Mouse (Mus musculus) forebrain, embryonic 16.5 days (tissue): Measurements from ENCODE around the gene Aldh1a1. TPM values are rescaled to one million over a fixed set of nuclear protein-coding genes. Genes with fewer than 3 reads are reported as not detected.

Experiments
- ATAC-seq: fragments of 200-750 bp; cut with Nextera tagmentation; 2 replicates; pipeline ENCODE4 v1.8.0; 2017; ENCODE audit warnings: mild to moderate bottlenecking, moderate library complexity
- H3K27ac ChIP-seq: fragments of 300-500 bp; sonication (generic); 2 replicates; pipeline ENCODE4 v1.5.1; 2014; ENCODE audit warnings: low read length, control low read depth
- H3K27me3 ChIP-seq: fragments of 300-500 bp; sonication (generic); replicated peaks from 2 replicates; pipeline ENCODE4 v1.6.1; 2014; ENCODE audit warnings: low read length; ENCODE audit not compliant: control insufficient read depth, insufficient read depth
- H3K36me3 ChIP-seq: fragments of 300-500 bp; sonication (generic); 2 replicates; pipeline ENCODE4 v1.6.1; 2014; ENCODE audit not compliant: control insufficient read depth, insufficient read depth
- H3K4me1 ChIP-seq: fragments of 300-500 bp; sonication (generic); replicated peaks from 2 replicates; pipeline ENCODE4 v1.6.1; 2014; ENCODE audit warnings: low read length; ENCODE audit not compliant: control insufficient read depth, insufficient read depth
- H3K4me2 ChIP-seq: fragments of 300-500 bp; sonication (generic); 2 replicates; pipeline ENCODE4 v1.6.1; 2014; ENCODE audit warnings: mild to moderate bottlenecking, low read length, control low read depth
- H3K4me3 ChIP-seq: fragments of 300-500 bp; sonication (generic); replicated peaks from 2 replicates; pipeline ENCODE4 v1.5.1; 2014; ENCODE audit warnings: mild to moderate bottlenecking, low read length, control low read depth
- H3K9ac ChIP-seq: fragments of 300-500 bp; sonication (generic); replicated peaks from 2 replicates; pipeline ENCODE4 v1.6.1; 2014; ENCODE audit warnings: low read depth, low read length, control low read depth
- H3K9me3 ChIP-seq: fragments of 300-500 bp; sonication (generic); 2 replicates; pipeline ENCODE4 v1.6.1; 2016; ENCODE audit warnings: low read length; ENCODE audit not compliant: control insufficient read depth
- WGBS: fragments of 180-500 bp; shearing (Covaris S2); extraction: QIAGEN DNeasy Blood & Tissue Kit; methylation state at CpG from one replicate; pipeline ENCODE4 v1.1.7; 2014; 5-methylcytosine and 5-hydroxymethylcytosine counted together
- polyA plus RNA-seq: library from polyadenylated mRNA; unstranded; fragments of >200 nt; fragmentation: Nextera tagmentation; extraction: Ambion mirVana; gene quantifications from 2 replicates; pipeline ENCODE4 v1.2.1, GENCODE M21; 2015

The Aldh1a1 gene
- polyA plus RNA-seq, result 0.42 and 4.0 TPM in 2 replicates

- no peak within 1 kb of the TSS for H3K9ac ChIP-seq
- no peaks in the 10 kb centered on the region for H3K9me3 ChIP-seq
- H3K27me3 ChIP-seq, result no peaks in the 10 kb centered on the region
- no peak within 1 kb of the TSS for H3K4me2 ChIP-seq
- H3K36me3 ChIP-seq, result no peaks in the 10 kb centered on the region
- 72% methylated on average over 2 of the region's 2 CpGs for WGBS
- no peak for ATAC-seq
- no peaks in the 10 kb centered on the region for H3K4me1 ChIP-seq
- H3K27ac ChIP-seq, result no peak within 1 kb of the TSS
- H3K4me3 ChIP-seq, result no peak within 1 kb of the TSS
Measured at GRCm38 (mm10) chr19:20492491-20492890, at the start of gene Aldh1a1. Gene Aldh1a1, plus strand, starts transcription at chr19:20492715.

GRCm38 (mm10) chr19:20447807-20448206 lies 44.7 kb upstream of the Aldh1a1 start:
- H3K36me3 ChIP-seq, result no peaks in the 10 kb centered on the region
- H3K4me2 ChIP-seq, result no peak overlapping the region
- H3K9ac ChIP-seq, result no peak overlapping the region
- H3K27me3 ChIP-seq, result no peaks in the 10 kb centered on the region
- 87% methylated on average over 2 of the region's 2 CpGs for WGBS
- H3K27ac ChIP-seq, result no peak overlapping the region
- no peaks in the 10 kb centered on the region for H3K4me1 ChIP-seq
- H3K4me3 ChIP-seq, result no peak overlapping the region
- no peaks in the 10 kb centered on the region for H3K9me3 ChIP-seq
- no peak for ATAC-seq

- Histone ChIP-seq H3K27me3 (no peaks in the 10 kb centered on the region), H3K27ac (no peak overlapping the region), H3K9ac (no peak overlapping the region), H3K4me1 (no peaks in the 10 kb centered on the region), H3K36me3 (no peaks in the 10 kb centered on the region), H3K4me3 (no peak overlapping the region), H3K4me2 (no peak overlapping the region), H3K9me3 (no peaks in the 10 kb centered on the region)
- peak; percentile 80 for ATAC-seq
Measured at GRCm38 (mm10) chr19:20449546-20449945, 43.0 kb upstream of the Aldh1a1 start.

- H3K36me3 ChIP-seq, result no peaks in the 10 kb centered on the region
- WGBS, result 80% methylated on average over 7 of the region's 7 CpGs
- no peaks in the 10 kb centered on the region for H3K27me3 ChIP-seq
- H3K4me3 ChIP-seq, result no peak overlapping the region
- ATAC-seq, result no peak
- H3K4me1 ChIP-seq, result no peaks in the 10 kb centered on the region
- H3K4me2 ChIP-seq, result no peak overlapping the region
- H3K9me3 ChIP-seq, result no peaks in the 10 kb centered on the region
- no peak overlapping the region for H3K27ac ChIP-seq
- H3K9ac ChIP-seq, result no peak overlapping the region
Measured at GRCm38 (mm10) chr19:20451045-20451444, 41.5 kb upstream of the Aldh1a1 start.

GRCm38 (mm10) chr19:20484497-20484896 lies 8.0 kb upstream of the Aldh1a1 start:
- Histone ChIP-seq H3K4me3 (no peak overlapping the region), H3K4me1 (no peaks in the 10 kb centered on the region), H3K27me3 (no peaks in the 10 kb centered on the region), H3K36me3 (no peaks in the 10 kb centered on the region), H3K4me2 (no peak overlapping the region), H3K27ac (no peak overlapping the region), H3K9ac (no peak overlapping the region), H3K9me3 (no peaks in the 10 kb centered on the region)
- 69% methylated on average over 1 of the region's 1 CpGs for WGBS
- no peak for ATAC-seq

- Histone ChIP-seq H3K4me1 (no peaks in the 10 kb centered on the region), H3K4me2 (no peak overlapping the region), H3K9me3 (no peaks in the 10 kb centered on the region), H3K9ac (no peak overlapping the region), H3K4me3 (no peak overlapping the region), H3K36me3 (no peaks in the 10 kb centered on the region), H3K27me3 (no peaks in the 10 kb centered on the region), H3K27ac (no peak overlapping the region)
- 61% methylated on average over 4 of the region's 4 CpGs for WGBS
- no peak for ATAC-seq
Measured at GRCm38 (mm10) chr19:20491950-20492349, 565 bp upstream of the Aldh1a1 start.

- Histone ChIP-seq H3K4me1 (no peaks in the 10 kb centered on the region), H3K27ac (no peak overlapping the region)
Measured at GRCm38 (mm10) chr19:20496476-20496875, 4.0 kb downstream of the Aldh1a1 start.

GRCm38 (mm10) chr19:20505359-20505758 lies 12.8 kb downstream of the Aldh1a1 start:
- H3K4me1 ChIP-seq, result no peaks in the 10 kb centered on the region
- H3K4me2 ChIP-seq, result no peak overlapping the region
- no peaks in the 10 kb centered on the region for H3K9me3 ChIP-seq
- no peak overlapping the region for H3K27ac ChIP-seq
- H3K27me3 ChIP-seq, result no peaks in the 10 kb centered on the region
- H3K4me3 ChIP-seq, result no peak overlapping the region
- no peaks in the 10 kb centered on the region for H3K36me3 ChIP-seq
- no peak overlapping the region for H3K9ac ChIP-seq
- no peak for ATAC-seq

More at GRCm38 (mm10) chr19:20496476-20496875, 4.0 kb downstream of the Aldh1a1 start:
- ATAC-seq, result no peak
- H3K9ac ChIP-seq, result no peak overlapping the region
- H3K4me3 ChIP-seq, result no peak overlapping the region
- H3K36me3 ChIP-seq, result no peaks in the 10 kb centered on the region
- no peaks in the 10 kb centered on the region for H3K9me3 ChIP-seq
- H3K27me3 ChIP-seq, result no peaks in the 10 kb centered on the region
- no peak overlapping the region for H3K4me2 ChIP-seq

- Histone ChIP-seq H3K4me2 (no peak overlapping the region), H3K9me3 (no peaks in the 10 kb centered on the region), H3K4me3 (no peak overlapping the region), H3K27ac (no peak overlapping the region), H3K36me3 (no peaks in the 10 kb centered on the region), H3K4me1 (no peaks in the 10 kb centered on the region), H3K9ac (no peak overlapping the region), H3K27me3 (no peaks in the 10 kb centered on the region)
- 21% methylated on average over 9 of the region's 9 CpGs for WGBS
- ATAC-seq, result no peak
Measured at GRCm38 (mm10) chr19:20506936-20507615, 14.6 kb downstream of the Aldh1a1 start.

- Histone ChIP-seq H3K9me3 (no peaks in the 10 kb centered on the region), H3K4me2 (no peak overlapping the region), H3K4me3 (no peak overlapping the region), H3K27ac (no peak overlapping the region), H3K9ac (no peak overlapping the region), H3K36me3 (no peaks in the 10 kb centered on the region), H3K27me3 (no peaks in the 10 kb centered on the region), H3K4me1 (no peaks in the 10 kb centered on the region)
- ATAC-seq, result no peak
- 28% methylated on average over 4 of the region's 4 CpGs for WGBS
Measured at GRCm38 (mm10) chr19:20508609-20509008, 16.1 kb downstream of the Aldh1a1 start.
